Mouse (Mus musculus) heart, postnatal 10 days (tissue): ENCODE data around the gene Kif4. TPM values are rescaled to one million over a fixed set of nuclear protein-coding genes. Genes with fewer than 3 reads are reported as not detected.

Experiments
- DNase-seq, 2 experiments: peaks; one replicate each; pipeline ENCODE4 v3.0.0; 2021
- intact Hi-C: fragments of 180-260 bp; cut with DNase I; formaldehyde crosslinking; loops from one replicate; pipeline ENCODE4 v1.15.1; 2025
- total RNA-seq, 2 experiments: library from RNA; stranded (reverse); gene quantifications; 2 replicates each; pipeline ENCODE4 v1.2.3; 2021

Kif4 gene
- total RNA-seq, 2 experiments from 2014 or later: 8.6 to 8.8 TPM

DNA sequence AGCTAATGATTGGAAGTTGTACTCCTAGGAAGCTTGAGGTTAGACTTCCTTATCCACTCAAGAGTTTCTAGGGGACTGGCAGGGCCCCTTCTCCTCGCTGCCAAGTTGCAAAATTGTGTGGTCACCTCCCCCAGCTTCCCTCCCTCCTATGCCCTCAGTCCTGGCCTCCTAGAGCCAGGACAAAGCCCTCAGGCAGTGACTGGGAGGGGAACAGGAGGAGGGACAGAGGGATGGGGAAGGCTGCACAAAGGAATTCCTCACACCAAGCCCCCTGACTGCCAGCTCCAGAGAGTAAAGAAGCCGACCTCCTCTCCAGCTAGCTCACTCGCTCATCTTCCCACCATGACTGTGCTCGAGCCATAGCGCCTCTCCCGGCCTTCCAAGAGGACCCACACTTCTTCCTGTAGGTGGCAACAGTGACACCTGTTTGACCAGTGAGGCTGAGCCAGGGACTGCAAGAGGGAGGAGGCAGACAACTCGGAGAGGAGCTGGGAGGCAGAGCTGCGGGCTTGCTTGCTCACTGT, 104.2 kb downstream of the Kif4 start, which contains the start of gene Gdpd2:
Gene Gdpd2, plus strand, starts transcription at position 209 of the 524 bp plus-strand sequence.
- peak; percentile 37 to 38 for DNase-seq
- intact Hi-C loops: loop anchor here (10.0 kb wide), 2 partner anchors 105 to 205 kb away; partner anchors contain the start of genes Dgat2l6, Kif4 and Pdzd11

GRCm38 (mm10) chrX:100730266-100730665, 104.7 kb downstream of the Kif4 start:
- intact Hi-C loops: loop anchor here (10.0 kb wide), 2 partner anchors 105 to 205 kb away; partner anchors contain the start of genes Dgat2l6, Kif4 and Pdzd11

GRCm38 (mm10) chrX:100734359-100734758, 108.8 kb downstream of the Kif4 start:
- DNase-seq: no peak
- intact Hi-C loops: loop anchor here (10.0 kb wide), 2 partner anchors 110 to 210 kb away; partner anchors contain the start of genes Dgat2l6, Kif4 and Pdzd11

More at GRCm38 (mm10) chrX:100730266-100730665, 104.7 kb downstream of the Kif4 start:
- DNase-seq: no peak

DNA sequence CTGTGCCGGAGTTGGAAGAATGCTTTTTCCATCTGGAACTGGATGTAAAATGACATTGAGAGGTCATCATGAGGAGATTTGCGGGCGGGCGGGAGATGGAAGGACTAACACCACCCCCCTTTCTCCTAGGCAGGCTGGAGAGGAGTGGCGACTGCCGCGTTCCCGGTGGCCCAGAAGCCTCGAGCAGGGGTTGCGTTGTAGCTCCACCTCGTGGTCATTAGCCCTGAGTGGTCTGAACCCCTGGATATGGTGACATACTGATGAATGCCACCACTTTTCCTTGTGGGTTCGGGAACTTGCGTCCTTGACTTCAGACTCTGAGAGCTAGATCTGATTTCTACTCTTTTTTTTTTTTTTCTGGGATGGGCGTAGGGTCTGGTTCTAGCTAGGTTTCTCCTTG, 113.4 kb downstream of the Kif4 start:
- peak; percentile 75 to 76 for DNase-seq
- intact Hi-C loops: loop anchor here (10.0 kb wide), 2 partner anchors 114 to 214 kb away; partner anchors contain the start of genes Dgat2l6, Kif4 and Pdzd11

DNA sequence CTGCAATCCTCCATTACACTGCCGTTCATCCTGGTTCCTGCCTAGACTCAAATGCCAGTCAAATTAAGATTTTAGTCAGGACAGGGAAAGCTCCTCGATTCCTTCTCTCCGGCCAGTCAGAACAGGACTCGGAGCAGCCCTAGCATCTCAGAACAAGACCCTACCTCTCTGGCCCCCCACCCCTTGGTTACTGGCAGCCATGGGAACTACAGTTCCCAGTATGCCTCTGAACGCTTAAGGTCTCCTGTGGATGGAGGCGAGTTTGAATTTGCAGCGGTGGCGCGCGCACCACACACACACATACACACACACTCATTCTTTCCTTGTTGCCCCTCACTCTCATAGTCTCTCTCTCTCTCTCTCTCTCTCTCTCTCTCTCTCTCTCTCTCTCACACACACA, 113.9 kb downstream of the Kif4 start:
- DNase-seq: peak; percentile 4 to 11
- intact Hi-C loops: loop anchor here (10.0 kb wide), 2 partner anchors 115 to 215 kb away; partner anchors contain the start of genes Dgat2l6, Kif4 and Pdzd11

- intact Hi-C loops: no loop called here
- peak; percentile 63 to 66 for DNase-seq
Observed at GRCm38 (mm10) chrX:100740785-100741184, 115.2 kb downstream of the Kif4 start.

DNA sequence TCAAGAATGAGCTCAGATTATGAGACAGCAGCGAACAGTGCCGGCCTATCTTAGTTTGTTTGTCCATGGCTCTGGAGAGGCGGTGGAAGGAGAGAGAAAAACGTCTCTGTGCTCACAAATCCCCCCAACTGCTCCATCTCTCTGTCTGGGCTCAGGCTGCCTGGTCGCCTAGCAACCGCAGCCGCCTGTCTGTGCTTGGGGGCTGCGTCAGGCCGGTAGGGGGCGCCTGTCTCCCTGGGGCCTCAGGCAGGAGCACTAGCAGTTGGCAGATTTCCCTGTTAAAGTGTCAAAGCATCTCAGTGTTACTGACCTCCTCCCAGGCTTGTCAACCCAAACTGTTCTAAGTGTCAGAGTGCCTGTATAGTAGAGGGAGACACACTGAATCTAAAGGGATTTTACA, 116.4 kb downstream of the Kif4 start:
- DNase-seq: peak; percentile 70 to 73
- intact Hi-C loops: no loop called here

DNA sequence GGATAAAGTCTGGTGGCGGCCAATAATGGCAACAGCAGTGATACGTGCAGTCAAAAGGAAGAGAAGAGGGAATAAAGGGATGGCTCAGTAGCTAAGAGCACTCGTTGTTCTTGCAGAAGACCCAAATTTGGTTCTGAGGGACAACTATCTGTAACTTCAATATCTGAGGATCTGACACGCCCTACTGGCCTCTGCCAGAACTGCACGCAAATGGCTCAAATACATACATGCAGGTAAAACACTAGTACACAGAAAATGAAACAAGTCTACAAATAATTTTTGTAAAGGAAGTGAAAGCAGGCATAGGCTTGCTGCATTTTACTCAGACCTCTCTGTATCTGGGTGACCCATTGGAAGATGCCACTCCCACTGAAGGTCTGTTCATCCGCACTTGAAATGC, 140.3 kb downstream of the Kif4 start:
- intact Hi-C loops: no loop called here
- DNase-seq: no peak

DNA sequence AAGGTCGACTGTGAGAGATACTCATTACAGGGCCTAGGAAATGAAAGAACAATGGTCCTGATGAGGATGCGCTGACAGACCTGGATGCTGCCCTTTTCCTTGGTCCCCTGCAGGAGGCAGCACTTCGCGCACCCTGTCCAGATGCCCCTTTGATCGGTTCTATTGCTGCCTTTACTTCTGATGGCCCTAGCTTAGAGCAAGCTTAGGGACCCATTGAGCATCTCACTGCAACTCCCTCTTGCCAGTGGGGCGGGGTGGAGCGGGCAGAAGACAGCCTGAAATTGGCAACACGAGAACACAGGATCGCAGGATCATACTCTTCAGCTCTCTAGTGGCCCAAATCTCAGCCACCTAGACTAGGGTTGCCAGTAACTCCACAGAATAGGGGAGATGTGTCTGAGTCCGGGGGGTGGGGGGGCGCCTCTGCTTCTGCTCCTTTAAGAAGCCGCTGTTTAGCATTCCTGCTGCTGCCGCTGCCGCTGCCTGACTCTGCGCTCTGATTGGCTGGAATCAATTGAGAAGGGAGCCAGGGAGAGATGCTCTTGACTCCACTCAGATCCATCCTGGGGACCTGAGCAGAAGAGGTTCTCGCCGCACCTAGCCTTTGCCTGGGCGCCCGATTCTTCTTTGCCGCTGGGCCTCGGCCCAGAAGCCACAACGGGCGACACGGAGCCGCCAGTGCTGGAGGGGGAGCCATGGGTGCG, 141.8 kb downstream of the Kif4 start, which contains the start of gene Dlg3:
Gene Dlg3, plus strand, starts transcription at position 542 of the 704 bp plus-strand sequence.
- peak; percentile 26 to 35 for DNase-seq
- intact Hi-C loops: no loop called here

DNA sequence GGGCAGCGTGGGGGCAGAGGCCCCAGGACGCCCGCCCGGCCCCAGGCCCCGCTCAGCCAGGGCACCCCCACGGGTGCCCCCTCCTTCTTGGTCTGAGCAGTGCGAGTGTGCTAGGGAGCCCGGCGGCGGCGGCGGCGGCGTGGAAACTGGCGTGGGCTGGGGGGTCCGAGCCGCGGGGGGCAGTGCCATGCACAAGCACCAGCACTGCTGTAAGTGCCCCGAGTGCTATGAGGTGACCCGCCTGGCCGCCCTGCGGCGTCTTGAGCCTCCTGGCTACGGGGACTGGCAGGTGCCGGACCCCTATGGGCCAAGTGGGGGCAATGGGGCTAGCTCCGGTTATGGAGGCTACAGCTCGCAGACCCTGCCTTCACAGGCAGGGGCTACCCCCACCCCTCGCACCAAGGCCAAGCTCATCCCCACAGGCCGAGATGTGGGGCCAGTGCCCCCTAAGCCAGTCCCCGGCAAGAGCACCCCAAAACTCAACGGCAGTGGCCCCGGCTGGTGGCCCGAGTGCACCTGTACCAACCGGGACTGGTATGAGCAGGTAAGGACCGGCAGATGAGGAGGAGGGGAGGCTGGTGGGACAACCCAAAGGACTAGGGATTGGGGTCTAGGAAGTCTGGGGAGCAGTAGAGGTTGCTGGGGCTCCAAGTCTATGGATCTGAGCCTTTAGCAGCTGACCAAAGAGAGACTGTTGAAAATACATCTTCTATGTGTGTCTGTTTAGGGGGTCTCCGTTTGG, 142.5 kb downstream of the Kif4 start:
- intact Hi-C loops: no loop called here
- no peak for DNase-seq

GRCm38 (mm10) chrX:100769281-100769680, 143.7 kb downstream of the Kif4 start:
- intact Hi-C loops: no loop called here
- DNase-seq: no peak

- DNase-seq: peak; percentile 72 to 76
Observed at GRCm38 (mm10) chrX:100774341-100774811, 148.8 kb downstream of the Kif4 start.

GRCm38 (mm10) chrX:100775405-100775804, 149.9 kb downstream of the Kif4 start:
- intact Hi-C loops: loop anchor here (10.0 kb wide), 2 partner anchors 349 to 559 kb away; no protein-coding TSS in a partner anchor

More at GRCm38 (mm10) chrX:100774341-100774811, 148.8 kb downstream of the Kif4 start:
- intact Hi-C loops: loop anchor here (1.0 to 10.0 kb wide), 3 partner anchors 170 to 560 kb away; no protein-coding TSS in a partner anchor

DNA sequence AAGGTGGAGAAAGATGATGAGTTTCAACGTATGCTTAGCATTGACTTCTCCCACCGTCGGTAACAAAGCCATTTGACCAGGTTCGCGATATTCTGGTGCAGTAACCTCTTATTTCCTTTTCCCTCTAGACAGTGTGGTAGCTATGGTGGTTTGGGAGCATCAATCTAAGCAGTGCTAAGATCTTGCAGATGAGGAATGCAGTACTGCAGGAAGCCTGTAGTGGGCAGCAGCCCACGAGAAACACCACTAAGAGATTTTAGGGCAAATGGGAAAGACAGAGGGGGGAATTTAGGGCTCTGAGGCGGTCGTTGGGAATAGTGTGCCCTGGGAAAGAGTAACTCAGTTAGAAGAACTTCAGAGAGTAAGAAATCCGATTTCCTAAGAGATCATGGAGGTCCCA, 151.0 kb downstream of the Kif4 start:
- intact Hi-C loops: loop anchor here (10.0 kb wide), 2 partner anchors 348 to 558 kb away; no protein-coding TSS in a partner anchor
- peak; percentile 57 to 63 for DNase-seq

More at GRCm38 (mm10) chrX:100775405-100775804, 149.9 kb downstream of the Kif4 start:
- DNase-seq: no peak

Other genes starting within 250 kb of the Kif4 start
- gene Otud6a, start 196.7 kb upstream of the Kif4 start, total RNA-seq: not detected
- under 1 TPM in 1 of 2 experiments, not detected in 1; 0.20 TPM for gene Awat2, start 183.0 kb upstream of the Kif4 start, total RNA-seq
- 10 to 100 TPM; 46.7 to 47.9 TPM for gene Igbp1, start 131.4 kb upstream of the Kif4 start, total RNA-seq
- gene Dgat2l6, start 100.9 kb upstream of the Kif4 start, total RNA-seq: not detected
- gene Awat1, start 53.5 kb upstream of the Kif4 start, total RNA-seq: not detected
- not detected for gene P2ry4, start 30.9 kb upstream of the Kif4 start, total RNA-seq
- not detected for gene Arr3, start 20.2 kb upstream of the Kif4 start, total RNA-seq
- 10 to 100 TPM; 34.5 to 35.5 TPM for gene Pdzd11, start 831 bp downstream of the Kif4 start, total RNA-seq
- gene Gdpd2, start 104.1 kb downstream of the Kif4 start, total RNA-seq: under 1 TPM in 1 of 2 experiments, not detected in 1; 0.55 TPM
- 1 to 10 TPM; 4.5 to 5.6 TPM for gene Dlg3, start 142.0 kb downstream of the Kif4 start, total RNA-seq